Mouse (Mus musculus): ENCODE measurements around the gene Bola2.

Gene Bola2

GRCm38 (mm10) chr7:126695210-126695611 lies at the start of gene Bola2:
Bola2 (plus strand) TSS chr7:126695401.
- in situ Hi-C loops (cut with MboI, MseI), result no loop called here

- in situ Hi-C loops (cut with MboI, MseI), result loop anchor here (5.0 kb wide), 1 partner anchor 47 kb away; no protein-coding TSS in a partner anchor
These were observed 49.5 kb upstream of the Bola2 start for GRCm38 (mm10) chr7:126645708-126646107.

- in situ Hi-C loops (cut with MboI, MseI), result loop anchor here (5.0 kb wide), 1 partner anchor 44 kb away; no protein-coding TSS in a partner anchor
These were observed 46.7 kb upstream of the Bola2 start for GRCm38 (mm10) chr7:126648486-126648885.

- in situ Hi-C loops (cut with MboI, MseI), result loop anchor here (5.0 kb wide), 1 partner anchor 43 kb away; no protein-coding TSS in a partner anchor
These were observed 45.8 kb upstream of the Bola2 start, which contains the start of gene Sgf29 for GRCm38 (mm10) chr7:126649231-126650051. Sgf29 (plus strand) TSS chr7:126649309.

- in situ Hi-C loops (cut with MboI, MseI), result no loop called here
These were observed 44.3 kb upstream of the Bola2 start for GRCm38 (mm10) chr7:126650852-126651251.

- in situ Hi-C loops (cut with MboI, MseI), result no loop called here
These were observed 41.2 kb upstream of the Bola2 start for GRCm38 (mm10) chr7:126653991-126654390.

GRCm38 (mm10) chr7:126655695-126656094 lies 39.5 kb upstream of the Bola2 start:
- in situ Hi-C loops (cut with MboI, MseI), result no loop called here

- in situ Hi-C loops (cut with MboI, MseI), result no loop called here
These were observed 37.7 kb upstream of the Bola2 start for GRCm38 (mm10) chr7:126657522-126657921.

- in situ Hi-C loops (cut with MboI, MseI), result no loop called here
These were observed 35.4 kb upstream of the Bola2 start for GRCm38 (mm10) chr7:126659771-126660170.

- in situ Hi-C loops (cut with MboI, MseI), result no loop called here
These were observed 31.6 kb upstream of the Bola2 start for GRCm38 (mm10) chr7:126663646-126664045.

- in situ Hi-C loops (cut with MboI, MseI), result no loop called here
These were observed 29.9 kb upstream of the Bola2 start for GRCm38 (mm10) chr7:126665269-126665668.

- in situ Hi-C loops (cut with MboI, MseI), result no loop called here
These were observed 27.6 kb upstream of the Bola2 start for GRCm38 (mm10) chr7:126667495-126668090.

- in situ Hi-C loops (cut with MboI, MseI), result no loop called here
These were observed 26.7 kb upstream of the Bola2 start for GRCm38 (mm10) chr7:126668452-126668851.

GRCm38 (mm10) chr7:126670152-126670551 lies 25.0 kb upstream of the Bola2 start:
- in situ Hi-C loops (cut with MboI, MseI), result no loop called here

GRCm38 (mm10) chr7:126672111-126672510 lies 23.1 kb upstream of the Bola2 start:
- in situ Hi-C loops (cut with MboI, MseI), result no loop called here

- in situ Hi-C loops (cut with MboI, MseI), result loop anchor here (5.0 kb wide), 1 partner anchor 228 kb away; no protein-coding TSS in a partner anchor
These were observed 20.1 kb upstream of the Bola2 start for GRCm38 (mm10) chr7:126675104-126675503.

GRCm38 (mm10) chr7:126676207-126676606 lies 19.0 kb upstream of the Bola2 start, which contains the start of gene Sult1a1:
Sult1a1 (minus strand) TSS chr7:126676432.
- in situ Hi-C loops (cut with MboI, MseI), result loop anchor here (5.0 kb wide), 1 partner anchor 229 kb away; no protein-coding TSS in a partner anchor

GRCm38 (mm10) chr7:126676631-126677220 lies 18.5 kb upstream of the Bola2 start:
- in situ Hi-C loops (cut with MboI, MseI), result loop anchor here (5.0 kb wide), 1 partner anchor 229 kb away; no protein-coding TSS in a partner anchor

- in situ Hi-C loops (cut with MboI, MseI), result loop anchor here (5.0 kb wide), 1 partner anchor 231 kb away; no protein-coding TSS in a partner anchor
These were observed 16.5 kb upstream of the Bola2 start for GRCm38 (mm10) chr7:126678545-126679341.

- in situ Hi-C loops (cut with MboI, MseI), result loop anchor here (5.0 kb wide), 1 partner anchor 232 kb away; no protein-coding TSS in a partner anchor
These were observed 15.5 kb upstream of the Bola2 start for GRCm38 (mm10) chr7:126679683-126680082.

- in situ Hi-C loops (cut with MboI, MseI), result no loop called here
These were observed 14.0 kb upstream of the Bola2 start for GRCm38 (mm10) chr7:126681221-126681620.

All from T-helper 2 cell (primary cell).